Mouse (Mus musculus) adrenal gland, postnatal 4 days (tissue): Measurements from ENCODE around the gene Cpsf4l. TPM values are rescaled to one million over a fixed set of nuclear protein-coding genes. Genes with fewer than 3 reads are reported as not detected.

Experiments
- DNase-seq, 2 experiments: peaks; one replicate each; pipeline ENCODE4 v3.0.0; 2021 to 2022; ENCODE audit warnings: low spot score in 2 of 2, mixed read lengths in 2 of 2
- total RNA-seq, 2 experiments: library from RNA; stranded (reverse); gene quantifications; 2 replicates each; pipeline ENCODE4 v1.2.3; 2021

Gene Cpsf4l
- total RNA-seq, 2 experiments from 2014 or later: 0.62 to 0.68 TPM

DNA sequence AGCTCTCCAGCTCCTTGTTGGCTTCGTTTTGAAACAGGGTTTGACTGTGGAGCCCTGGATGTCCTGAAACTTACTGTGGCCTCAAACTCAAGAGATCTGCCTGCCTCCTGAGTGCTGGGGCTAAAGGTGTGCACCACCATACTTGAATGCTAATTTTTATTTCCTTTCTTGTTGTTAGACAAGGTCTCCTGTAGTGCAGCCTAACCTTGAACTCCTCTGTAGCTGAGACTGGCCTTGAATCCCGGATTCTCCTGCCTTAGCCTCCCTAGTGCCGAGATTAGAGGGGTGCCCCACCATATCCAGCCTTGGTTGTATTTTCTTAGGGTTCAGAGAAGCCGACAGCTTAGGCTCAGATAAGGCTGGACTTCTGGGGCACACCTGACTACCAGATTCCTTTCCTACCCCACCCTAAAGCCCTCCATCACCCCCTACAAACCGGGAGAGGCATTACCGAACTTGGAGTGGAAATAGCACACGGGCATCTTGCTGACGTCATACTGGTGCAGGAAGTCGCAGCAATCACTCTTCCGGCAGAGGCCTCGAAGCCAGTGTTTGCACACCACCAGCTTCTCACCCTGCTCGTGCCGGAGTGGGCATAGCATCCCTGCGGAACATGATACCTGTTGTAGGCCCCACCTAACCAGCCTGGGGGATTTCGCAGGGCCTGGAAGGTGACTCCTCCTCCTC, 3.7 kb downstream of the Cpsf4l start:
- DNase-seq: no peak

DNA sequence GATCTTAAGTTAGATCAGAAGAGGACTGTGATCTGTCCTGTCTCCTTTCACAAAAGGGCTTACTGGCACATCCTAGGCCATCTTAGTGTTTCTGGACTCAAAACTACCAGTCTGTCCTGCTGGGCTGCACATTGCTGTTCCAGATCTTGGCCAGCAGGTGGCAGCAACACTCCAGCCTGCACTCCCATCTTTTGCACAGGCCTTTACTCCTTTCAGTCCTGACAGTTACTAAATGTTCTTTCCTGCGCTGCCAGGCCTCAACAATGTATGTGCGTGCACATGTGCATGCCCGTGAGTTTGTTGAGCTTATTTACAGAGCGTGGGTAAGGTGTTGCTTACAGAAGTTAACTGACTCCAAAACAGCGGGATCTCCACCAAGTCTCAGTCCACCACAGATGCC, 6.1 kb downstream of the Cpsf4l start:
- DNase-seq: peak; percentile 39 to 59

DNA sequence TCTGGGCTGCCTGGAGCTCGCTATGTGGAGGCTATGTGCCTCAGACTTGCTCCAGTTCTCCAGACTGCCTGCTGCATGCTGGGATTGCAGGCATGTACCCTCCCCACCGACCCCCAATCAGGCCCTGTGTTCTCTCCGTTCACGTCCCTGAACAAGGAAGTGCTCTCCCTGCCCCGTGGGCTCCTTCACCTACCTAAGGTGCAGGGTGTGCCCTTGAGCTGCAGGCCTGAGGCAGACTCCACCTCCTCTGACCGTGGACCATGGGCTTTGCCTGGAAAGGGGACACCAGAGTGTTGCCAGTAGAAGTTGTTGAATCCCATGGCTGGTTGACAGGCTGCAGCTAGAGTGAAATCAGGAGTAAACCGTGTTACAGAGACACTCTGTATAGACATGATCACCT, 10.2 kb downstream of the Cpsf4l start:
- no peak for DNase-seq

DNA sequence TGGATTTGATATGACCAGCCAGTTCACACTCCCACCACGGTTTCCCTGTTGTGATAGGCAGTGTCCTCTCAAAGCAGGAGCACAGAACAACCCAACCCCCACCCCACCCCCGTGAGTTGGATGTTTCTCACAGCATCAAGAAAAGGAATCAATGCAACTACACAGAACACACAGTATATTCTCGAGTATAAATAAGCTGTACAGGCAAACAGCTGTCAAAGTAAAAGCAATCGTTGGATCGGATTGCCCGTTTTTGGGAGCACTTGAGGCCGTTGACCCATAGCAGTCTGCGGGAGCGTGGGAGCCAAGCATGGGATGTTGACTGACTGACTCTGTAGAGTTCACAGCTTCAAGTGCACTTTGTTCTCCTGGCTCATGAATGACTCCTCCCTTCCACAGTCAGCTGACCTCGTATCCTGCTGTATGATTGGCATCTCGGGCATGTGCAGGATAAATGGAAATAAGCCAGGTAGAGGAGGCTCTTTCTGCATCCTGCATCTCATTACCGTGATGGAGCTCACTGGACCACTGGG, 11.7 kb downstream of the Cpsf4l start:
- no peak for DNase-seq

DNA sequence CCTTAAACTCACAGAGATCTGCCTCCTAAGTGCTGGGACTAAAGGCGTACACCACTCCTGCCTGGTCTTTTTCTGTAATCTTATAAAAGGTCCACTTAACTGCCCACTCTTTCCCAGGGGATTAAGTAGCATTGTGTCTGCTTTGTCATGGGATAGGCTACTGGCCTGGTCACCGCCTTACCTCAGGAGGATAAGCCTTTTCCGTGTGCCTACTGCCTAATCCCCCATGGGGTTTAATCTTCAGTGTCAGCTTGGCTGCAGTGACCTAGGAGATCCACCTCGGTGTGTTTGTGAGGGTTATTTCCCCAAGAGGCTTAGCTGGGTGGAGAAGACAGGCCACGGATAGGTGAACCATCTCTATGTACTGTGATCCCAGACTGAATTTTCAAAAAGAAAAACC, 12.2 kb downstream of the Cpsf4l start:
- DNase-seq: no peak

DNA sequence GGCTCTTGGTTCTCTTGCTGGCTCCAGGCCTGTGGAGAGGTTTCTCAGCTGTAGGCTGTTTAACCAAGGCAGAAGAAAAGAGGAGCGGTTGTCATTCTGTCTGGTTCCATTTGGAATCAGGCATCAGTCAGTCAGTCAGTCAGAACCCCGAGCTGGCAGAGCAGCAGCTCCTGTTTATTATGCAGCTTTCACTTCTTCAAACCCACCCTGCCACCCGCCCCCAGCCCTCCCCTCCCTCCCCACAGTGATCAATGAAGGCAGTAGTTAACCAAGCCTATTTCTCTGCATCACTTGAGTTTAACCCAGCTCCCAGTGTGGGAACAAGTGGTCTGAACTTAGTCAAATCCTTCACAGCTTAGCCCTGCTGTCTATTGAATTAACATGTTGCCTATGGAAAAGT, 18.0 kb downstream of the Cpsf4l start:
- no peak for DNase-seq

DNA sequence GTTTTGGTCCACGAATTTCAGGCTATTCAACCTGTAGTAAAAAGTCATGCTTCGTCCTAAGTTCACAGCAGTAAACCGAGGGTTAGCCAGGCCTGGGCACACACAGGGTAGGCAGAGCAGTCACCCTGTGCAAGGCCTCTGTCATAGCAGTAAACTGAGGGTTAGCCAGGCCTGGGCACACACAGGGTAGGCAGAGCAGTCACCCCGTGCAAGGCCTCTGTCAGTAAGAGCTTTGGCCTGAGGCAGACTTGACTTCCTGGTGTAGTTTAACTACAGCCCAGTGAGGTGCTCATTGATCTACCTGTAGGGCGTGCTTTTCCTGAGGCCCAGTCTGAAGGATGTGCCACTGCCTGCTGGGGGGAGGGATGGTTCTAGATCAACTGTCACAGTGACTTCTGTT, 18.5 kb downstream of the Cpsf4l start:
- no peak for DNase-seq

DNA sequence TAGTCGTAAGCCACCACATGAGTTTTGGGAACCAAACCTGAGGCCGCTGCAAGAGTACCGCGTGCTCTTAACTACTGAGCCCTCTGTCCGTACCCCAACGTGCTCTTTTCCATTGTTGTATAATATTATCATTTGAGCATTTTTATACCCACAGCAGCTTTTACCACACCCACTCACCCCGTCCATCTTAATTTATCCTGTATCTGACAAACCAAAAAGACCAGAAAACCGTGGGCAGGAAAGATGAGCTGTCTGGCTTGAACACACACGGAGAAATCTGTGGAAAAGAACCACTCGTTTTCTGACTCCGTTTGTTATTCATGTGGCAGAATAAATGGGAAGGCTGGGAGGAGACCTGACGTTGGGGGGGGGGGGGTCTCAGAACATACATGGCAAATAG, 19.3 kb downstream of the Cpsf4l start:
- no peak for DNase-seq

DNA sequence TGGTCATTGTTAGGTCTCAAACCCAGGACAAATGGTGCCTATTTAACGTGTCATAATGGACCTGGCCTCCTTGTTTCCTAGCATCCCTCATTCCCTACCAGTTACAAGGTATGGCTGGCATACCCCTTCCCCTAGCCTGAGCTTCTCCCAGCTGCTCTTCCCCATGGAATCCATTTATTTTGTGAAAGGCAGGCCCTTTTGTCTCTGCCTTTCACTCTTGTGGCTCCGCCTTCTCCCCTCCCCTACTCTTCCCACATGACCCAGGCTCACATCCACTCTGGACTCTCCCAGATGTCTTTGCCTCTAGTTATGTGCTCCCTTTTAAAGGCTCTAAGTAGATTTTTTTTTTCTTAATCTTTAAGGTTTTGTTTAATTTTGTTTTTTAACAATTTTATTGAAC, 22.8 kb downstream of the Cpsf4l start:
- no peak for DNase-seq

DNA sequence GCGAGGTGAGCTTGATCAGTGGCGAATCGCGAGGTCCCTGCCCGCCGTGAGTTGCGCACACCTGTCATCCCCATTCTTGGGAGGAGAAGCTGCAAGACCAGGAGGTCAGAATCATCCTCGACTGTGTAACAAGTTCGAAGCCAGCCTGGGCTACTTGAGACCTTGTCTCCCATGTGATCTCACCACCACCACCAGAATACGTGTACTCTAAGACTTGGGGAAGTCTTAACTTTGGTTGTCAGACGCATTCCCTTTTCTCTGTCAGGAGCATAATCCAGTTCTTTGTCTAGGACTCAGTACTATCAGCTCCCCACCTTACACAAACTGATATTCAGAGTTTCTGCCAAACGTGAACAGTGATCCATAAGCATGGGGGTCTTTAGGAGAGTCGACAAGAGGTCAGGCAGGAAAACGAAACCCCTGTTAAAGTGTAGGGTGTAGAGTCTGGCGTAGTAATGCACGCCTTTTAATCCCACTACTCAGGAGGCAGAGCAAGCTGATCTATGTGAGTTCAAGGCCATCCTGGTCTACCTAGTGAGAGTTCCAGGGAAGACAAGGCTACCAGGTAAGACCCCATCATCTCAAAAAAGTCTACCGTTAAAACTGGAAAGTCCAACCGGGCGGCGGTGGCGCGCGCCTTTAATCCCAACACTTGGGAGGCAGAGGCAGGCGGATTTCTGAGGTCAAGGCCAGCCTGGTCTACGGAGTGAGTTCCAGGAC, 24.9 kb downstream of the Cpsf4l start:
- DNase-seq: no peak

DNA sequence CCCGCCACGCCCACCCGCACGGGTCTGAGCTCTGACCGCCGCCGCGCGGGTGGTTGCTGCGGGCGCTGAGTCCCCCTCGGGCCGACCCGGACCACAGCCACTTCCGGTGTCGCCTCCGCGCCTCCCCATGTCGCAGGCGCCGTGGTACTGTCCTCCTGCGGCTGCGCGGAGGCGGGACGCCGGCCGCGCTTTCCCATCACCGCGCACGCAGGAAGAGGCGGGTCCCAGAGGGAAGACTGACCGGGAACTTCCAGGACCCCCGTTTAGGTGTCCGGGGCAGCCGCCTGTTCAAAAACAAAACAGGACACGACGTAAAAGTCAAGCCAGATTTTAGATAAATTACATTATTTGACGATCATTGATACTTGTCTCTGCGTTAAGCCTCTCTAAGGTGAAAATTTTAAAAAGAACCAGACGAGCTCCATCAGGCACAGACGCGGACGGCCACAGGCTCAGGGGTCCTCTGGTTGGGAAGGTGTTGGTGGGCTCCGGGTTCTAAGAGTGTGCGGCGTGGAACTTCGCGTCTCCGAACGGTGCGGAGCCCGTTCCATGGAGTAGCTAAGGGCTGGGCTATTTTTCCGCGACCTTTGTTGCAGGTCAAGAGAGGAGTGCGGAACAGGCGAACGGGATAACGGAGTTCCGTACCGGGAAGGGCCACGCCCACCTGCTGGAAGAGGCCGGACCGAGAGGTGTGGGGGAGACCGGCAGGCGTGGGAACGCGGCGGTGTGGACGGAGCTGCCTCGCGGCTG, 25.7 kb downstream of the Cpsf4l start, which contains the start of the genes Fam104a and D11Wsu47e:
Fam104a (minus strand) TSS at position 199 of the 750 bp plus-strand sequence.
D11Wsu47e (plus strand) TSS at position 456 of the 750 bp plus-strand sequence.
- DNase-seq: peak; percentile 84 to 92

DNA sequence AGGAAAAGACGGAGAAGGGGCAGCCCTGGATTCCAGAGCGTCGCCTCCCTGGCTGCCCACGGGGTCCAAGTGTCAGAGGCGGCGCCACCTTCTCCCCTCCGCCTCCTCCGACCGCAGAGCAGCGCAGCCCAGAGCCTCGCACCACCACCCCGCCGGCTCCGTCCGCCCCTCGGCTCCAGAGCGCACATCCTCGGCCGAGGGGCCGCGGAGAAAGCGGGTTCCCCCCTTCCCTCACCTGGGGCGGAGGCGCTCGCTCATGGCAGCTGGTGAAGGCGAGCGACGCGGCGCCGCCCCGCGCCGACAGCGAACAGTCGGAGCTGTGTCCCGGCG, 26.2 kb downstream of the Cpsf4l start:
- DNase-seq: peak in 1 of 2 experiments; percentile 23

DNA sequence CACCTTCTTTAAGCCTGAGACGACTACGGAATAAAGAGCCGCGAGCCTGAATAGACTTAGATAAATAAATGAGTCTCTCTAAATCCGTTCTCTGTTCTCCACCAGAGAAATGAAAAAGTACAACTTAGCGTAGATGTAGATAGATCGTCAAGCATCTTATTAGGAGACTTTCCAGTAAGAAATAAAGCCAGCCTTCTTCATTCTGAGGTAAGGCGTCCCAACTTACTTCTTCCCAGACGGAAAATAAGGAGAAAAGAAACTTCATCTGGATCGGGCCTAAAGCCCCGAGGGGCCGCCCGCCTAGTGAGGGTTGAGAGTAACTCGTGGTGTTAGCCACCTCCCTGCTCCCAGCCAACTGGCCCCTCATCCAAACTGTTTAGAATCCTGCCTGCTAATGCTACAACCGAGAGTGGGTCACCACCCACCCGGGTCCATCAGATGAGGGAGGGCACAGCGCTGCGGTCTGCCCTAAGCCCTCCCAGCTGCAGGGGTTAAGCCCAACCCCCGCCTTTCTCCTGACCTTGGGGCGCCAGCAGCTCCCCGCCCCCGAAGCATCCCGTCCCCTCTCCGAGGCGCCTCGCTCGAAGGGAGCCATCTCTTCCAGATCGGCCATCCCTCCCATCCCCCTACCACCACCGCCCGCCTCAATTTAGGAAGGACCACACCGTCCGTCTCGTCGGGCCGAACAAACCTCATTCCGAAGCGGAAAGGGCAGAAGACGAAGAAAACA, 26.8 kb downstream of the Cpsf4l start:
- DNase-seq: peak; percentile 50 to 51

DNA sequence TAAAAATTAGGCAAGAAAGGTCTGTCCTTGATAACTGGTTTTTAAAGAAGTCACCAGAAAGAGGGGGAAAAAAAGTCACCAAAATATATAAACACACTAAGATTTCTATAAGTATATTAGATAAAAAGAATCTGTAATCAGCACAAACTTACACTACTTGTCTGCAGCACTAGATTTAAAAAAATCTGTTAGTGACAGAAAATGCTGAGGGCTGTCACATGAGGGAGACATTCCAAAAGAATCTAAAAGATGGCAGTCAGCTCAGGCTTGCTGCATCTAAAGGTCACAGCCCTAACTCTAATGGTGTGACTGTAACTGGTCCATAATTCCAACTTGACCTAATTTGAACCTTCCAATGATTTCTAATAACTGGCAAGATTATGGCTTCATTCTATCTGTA, 27.8 kb downstream of the Cpsf4l start:
- DNase-seq: no peak

DNA sequence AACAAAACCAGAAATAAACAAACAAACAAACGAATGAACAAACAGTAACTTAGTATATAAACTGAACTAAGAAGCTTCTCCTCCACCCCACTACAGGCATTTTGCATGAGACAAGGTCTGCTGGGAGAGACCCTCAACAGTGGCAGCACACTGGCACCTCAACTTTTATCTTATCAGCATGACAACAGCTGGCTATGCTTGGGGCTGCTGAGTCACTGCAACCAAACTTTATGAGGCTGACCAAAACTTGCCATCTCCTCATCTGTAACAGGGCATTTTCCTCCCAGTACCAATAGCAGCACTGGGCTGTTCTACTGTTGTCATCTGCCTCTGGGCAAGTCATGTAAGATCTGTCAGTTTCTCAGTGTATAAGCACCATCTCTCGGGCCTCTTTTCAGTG, 28.9 kb downstream of the Cpsf4l start:
- no peak for DNase-seq

DNA sequence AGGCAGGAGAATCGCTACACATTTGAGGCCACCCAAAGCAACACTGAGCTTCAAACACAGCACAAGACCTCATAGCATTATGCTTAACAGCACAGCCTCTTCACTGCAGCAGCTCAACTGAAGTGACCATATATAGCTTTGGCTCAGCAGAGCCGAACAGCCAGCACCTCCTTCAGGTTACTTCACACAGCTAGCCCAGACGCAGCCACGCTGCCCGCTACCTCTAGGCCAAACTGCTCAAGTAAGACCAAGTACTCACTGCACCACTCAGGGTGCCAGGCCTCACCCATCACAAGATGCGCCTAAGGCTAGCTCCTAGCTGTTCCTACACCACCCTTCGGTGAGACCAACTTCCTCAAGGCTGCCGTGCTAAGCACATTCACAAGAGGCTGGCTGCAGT, 31.4 kb downstream of the Cpsf4l start:
- DNase-seq: no peak

DNA sequence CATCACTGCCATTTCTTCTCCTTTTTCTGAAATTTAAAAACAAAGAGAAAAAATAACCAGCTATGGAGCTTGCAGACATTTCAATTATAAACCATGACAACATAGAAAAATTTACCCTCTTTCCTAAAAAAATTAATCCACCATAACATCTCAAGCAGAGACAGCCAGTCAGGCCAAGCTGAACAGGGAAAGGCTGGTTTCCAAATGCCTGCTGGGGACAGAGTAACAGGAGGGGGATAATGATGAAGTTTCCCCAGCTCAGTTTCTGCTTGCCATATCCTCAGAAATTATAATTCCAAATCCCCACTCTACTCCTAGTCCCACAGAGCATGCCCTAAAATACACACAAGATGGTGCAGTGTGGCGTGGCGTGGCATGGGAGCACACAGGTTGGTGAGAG, 32.4 kb downstream of the Cpsf4l start:
- no peak for DNase-seq

DNA sequence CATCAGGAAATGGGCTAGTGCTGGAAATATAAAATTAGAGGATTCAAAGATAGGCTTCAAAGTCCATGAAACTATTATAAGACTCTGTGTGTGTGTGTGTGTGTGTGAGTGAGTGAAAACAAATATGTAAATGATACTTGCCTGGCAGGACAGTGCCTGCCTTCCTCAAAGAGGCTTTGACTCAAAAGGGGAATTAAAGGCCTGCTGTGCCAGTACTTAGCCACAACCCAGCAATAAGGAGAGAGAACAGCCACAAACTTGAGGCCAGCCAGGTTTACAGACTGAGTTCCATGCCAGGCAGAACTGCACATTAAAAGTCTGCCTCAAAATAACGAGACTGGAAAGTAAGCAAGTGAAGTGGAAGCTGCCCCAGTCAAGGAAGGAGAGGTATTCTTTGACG, 33.0 kb downstream of the Cpsf4l start:
- DNase-seq: no peak

DNA sequence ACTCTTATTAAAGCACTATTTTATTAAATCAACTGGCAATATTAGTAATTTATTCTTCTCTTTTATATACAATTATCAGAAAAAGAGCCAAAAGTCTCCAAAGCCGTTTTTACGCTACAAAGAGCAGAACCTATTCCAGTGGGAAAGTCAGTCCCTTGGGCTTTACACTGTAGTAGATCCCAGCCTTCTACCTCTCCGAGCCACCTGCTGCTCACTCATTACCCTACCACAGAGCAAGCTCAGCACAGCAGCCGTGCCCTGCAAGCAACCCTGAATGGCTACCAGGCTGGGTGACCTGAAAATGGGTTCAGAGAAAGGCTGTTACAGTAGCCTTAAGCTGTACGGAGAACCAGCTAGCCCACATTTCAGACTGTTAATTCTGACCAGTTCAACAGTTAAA, 35.2 kb downstream of the Cpsf4l start:
- DNase-seq: no peak

DNA sequence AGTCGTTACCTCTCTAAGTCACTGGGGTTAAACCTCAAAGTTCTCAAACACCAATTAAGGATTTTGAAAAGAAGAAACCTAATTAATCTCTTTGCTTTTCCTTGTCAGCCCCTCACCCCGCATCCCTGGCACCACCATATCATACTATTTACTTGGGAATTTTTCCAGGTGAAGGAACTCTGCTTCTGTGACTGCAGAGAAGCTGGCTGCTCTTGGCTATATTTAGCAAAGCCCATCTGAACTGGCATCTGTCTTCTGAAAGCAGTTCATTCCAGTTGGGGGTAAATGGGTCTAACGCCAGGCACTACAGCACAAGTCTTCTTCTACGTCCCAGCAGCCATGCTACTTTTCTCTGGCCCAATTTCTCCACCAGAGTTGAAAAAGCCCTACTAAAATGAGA, 36.2 kb downstream of the Cpsf4l start:
- no peak for DNase-seq

DNA sequence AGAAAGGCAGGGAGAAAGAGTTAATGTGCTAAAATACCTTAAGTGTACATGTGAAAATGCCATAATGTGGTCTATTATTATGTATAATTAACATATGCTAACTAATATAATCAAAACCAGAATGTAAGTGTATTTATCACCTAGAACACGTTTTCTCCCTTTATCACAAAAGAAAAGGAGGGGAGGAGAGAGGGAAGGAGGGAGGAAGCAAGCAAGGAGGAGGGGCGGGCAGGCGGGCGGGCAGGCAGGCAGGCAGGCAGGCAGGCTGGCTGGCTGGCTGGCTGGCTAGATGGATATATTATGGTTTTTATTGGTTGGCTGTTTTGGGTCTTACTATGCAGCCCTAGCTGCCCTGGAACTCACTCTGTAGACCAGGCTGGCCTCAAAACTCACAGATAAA, 40.1 kb downstream of the Cpsf4l start:
- DNase-seq: no peak
